Mouse (Mus musculus): ENCODE results near the gene Fam189a1. TPM values are rescaled to one million over a fixed set of nuclear protein-coding genes. Genes with fewer than 3 reads are reported as not detected.

Gene Fam189a1
- total and polyA plus RNA-seq, 3 experiments = 0.10 TPM; not detected in 2

- Histone ChIP-seq H3K79me2 (replicated peaks; ENCODE audit: control insufficient read depth, extremely low read depth, insufficient read depth, poor library complexity, severe bottlenecking) (no peaks in the 10 kb centered on the region), H3K27ac (ENCODE audit: insufficient read depth, low read depth) (no peak overlapping the region), H3K9ac (ENCODE audit: insufficient read depth, low read depth) (no peak overlapping the region), H3K36me3 (replicated peaks in 1 of 2; ENCODE audit: control insufficient read depth in 1 of 2, insufficient read depth in 1 of 2, low read length in 1 of 2) (no peaks in the 10 kb centered on the region), H3K4me1 (ENCODE audit: control insufficient read depth in 1 of 2, insufficient read depth in 2 of 2) (no peaks in the 10 kb centered on the region), H3K4me3 (replicated peaks in 1 of 3; ENCODE audit: low read depth in 2 of 3, low read length in 2 of 3, poor library complexity in 1 of 3) (no peak overlapping the region), H3K9me3 (replicated peaks; ENCODE audit: low read length) (no peaks in the 10 kb centered on the region), H3K4me2 (ENCODE audit: insufficient read depth, low read depth, poor library complexity, severe bottlenecking) (no peak overlapping the region), H3K27me3 (replicated peaks) (peaks cover 24% of the 10 kb centered on the region)
- DNase-seq (ENCODE audit: extremely low read depth) = no peak
- dilution Hi-C loops (cut with MboI; ENCODE audit: extremely low pct_ligation_motif_present, extremely low pct_unique_long_range_greater_than_20kb, low sequenced_read_pairs) = no loop called here
- in situ Hi-C loops (cut with MboI; ENCODE audit: low pct_ligation_motif_present, low pct_unique_long_range_greater_than_20kb, low sequenced_read_pairs) = no loop called here
- TF ChIP-seq MXI1 (IDR thresholded peaks at IDR 0.05; ENCODE audit: low read depth, low read length) = no peak
- TF ChIP-seq SIN3A (IDR thresholded peaks at IDR 0.05; ENCODE audit: low read length) = no peak
- TF ChIP-seq BHLHE40 (IDR thresholded peaks at IDR 0.05; ENCODE audit: low read depth, low read length) = no peak
- TF ChIP-seq E2F4 (IDR thresholded peaks at IDR 0.05; ENCODE audit: insufficient replicate concordance, low read depth, low read length) = no peak
- no peak for TF ChIP-seq UBTF (IDR thresholded peaks at IDR 0.05; ENCODE audit: low read depth, low read length)
- no peak for TF ChIP-seq POLR2AphosphoS2 (IDR thresholded peaks at IDR 0.05; ENCODE audit: low read depth, low read length)
- TF ChIP-seq JUN (IDR thresholded peaks at IDR 0.05; ENCODE audit: insufficient read depth, low read depth, low read length) = no peak
- TF ChIP-seq NRF1 (IDR thresholded peaks at IDR 0.05; ENCODE audit: low read depth, low read length) = no peak
- TF ChIP-seq ETS1 (conservative IDR thresholded peaks at IDR 0.05; ENCODE audit: low read depth, low read length) = no peak
- TF ChIP-seq ZMIZ1 (IDR thresholded peaks at IDR 0.05; ENCODE audit: low read depth, low read length) = no peak
- TF ChIP-seq MAX (IDR thresholded peaks at IDR 0.05; ENCODE audit: low read length) = no peak
- TF ChIP-seq IRF4 (IDR thresholded peaks at IDR 0.05; ENCODE audit: low read depth, low read length) = no peak
- no peak for TF ChIP-seq JUND (conservative IDR thresholded peaks at IDR 0.05; ENCODE audit: low read depth, low read length)
- TF ChIP-seq PAX5 (IDR thresholded peaks at IDR 0.05; ENCODE audit: low read length) = no peak
- no peak for TF ChIP-seq NELFE (IDR thresholded peaks at IDR 0.05; ENCODE audit: low read depth, low read length)
These were observed 232.5 kb downstream of the Fam189a1 start for GRCm38 (mm10) chr7:64923918-64924317.

- in situ Hi-C loops (cut with MboI; ENCODE audit: low pct_ligation_motif_present, low pct_unique_long_range_greater_than_20kb, low sequenced_read_pairs) = no loop called here
- H3K79me2 ChIP-seq (replicated peaks; ENCODE audit: control insufficient read depth, extremely low read depth, insufficient read depth, poor library complexity, severe bottlenecking) = no peaks in the 10 kb centered on the region
- H3K9ac ChIP-seq (ENCODE audit: insufficient read depth, low read depth) = no peak overlapping the region
- H3K4me2 ChIP-seq (ENCODE audit: insufficient read depth, low read depth, poor library complexity, severe bottlenecking) = no peak overlapping the region
- dilution Hi-C loops (cut with MboI; ENCODE audit: extremely low pct_ligation_motif_present, extremely low pct_unique_long_range_greater_than_20kb, low sequenced_read_pairs) = no loop called here
- DNase-seq (ENCODE audit: extremely low read depth) = no peak
- no peak overlapping the region for H3K27ac ChIP-seq (ENCODE audit: insufficient read depth, low read depth)
- H3K36me3 ChIP-seq (replicated peaks in 1 of 2; ENCODE audit: control insufficient read depth in 1 of 2, insufficient read depth in 1 of 2, low read length in 1 of 2) = no peaks in the 10 kb centered on the region
- H3K4me1 ChIP-seq (ENCODE audit: control insufficient read depth in 1 of 2, insufficient read depth in 2 of 2) = no peaks in the 10 kb centered on the region
- TF ChIP-seq MEF2A (IDR thresholded peaks at IDR 0.05; ENCODE audit: borderline replicate concordance, low read depth, low read length) (no peak), CHD1 (IDR thresholded peaks at IDR 0.05; ENCODE audit: low read depth, low read length) (no peak)
- no peaks in the 10 kb centered on the region for H3K9me3 ChIP-seq (replicated peaks; ENCODE audit: low read length)
- peaks cover 18% of the 10 kb centered on the region for H3K27me3 ChIP-seq (replicated peaks)
- H3K4me3 ChIP-seq (replicated peaks in 1 of 3; ENCODE audit: low read depth in 2 of 3, low read length in 2 of 3, poor library complexity in 1 of 3) = no peak overlapping the region
These were observed 235.2 kb downstream of the Fam189a1 start for GRCm38 (mm10) chr7:64921189-64921588.
